Mouse (Mus musculus) ovary, adult 10 weeks (tissue): ENCODE results near the gene Scgb1b18. TPM values are rescaled to one million over a fixed set of nuclear protein-coding genes. Genes with fewer than 3 reads are reported as not detected.

Experiments used
- polyA plus RNA-seq: library from polyadenylated mRNA; stranded (reverse); fragments of 350-450 nt; fragmentation: Illumina TruSeq; extraction: RNeasy Lipid Tissue Mini Kit (QIAGEN cat#74804); gene quantifications from one replicate; pipeline ENCODE4 v1.2.3, GENCODE M21; 2014

The Scgb1b18 gene
- not detected for polyA plus RNA-seq

DNA sequence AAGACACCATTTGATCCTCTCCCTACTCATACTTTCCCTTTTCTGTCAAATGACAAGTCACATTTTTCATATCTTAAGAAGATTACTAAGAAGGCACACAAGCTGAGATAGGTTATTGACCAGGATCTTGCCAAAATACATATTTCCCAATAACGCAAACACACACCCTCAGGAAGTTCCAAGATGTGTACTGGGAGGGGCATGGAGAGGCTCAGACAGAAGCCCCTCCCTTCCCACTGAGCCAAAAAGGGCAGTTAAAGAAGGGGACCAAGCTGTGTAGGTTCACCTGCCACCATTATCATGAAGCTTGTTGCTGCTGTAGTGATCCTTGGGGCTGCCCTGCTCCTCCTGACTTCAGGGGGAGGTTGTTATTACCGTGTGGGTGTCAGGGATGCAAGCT, at the start of gene Scgb1b18:
TSS of gene Scgb1b18 (plus strand) at position 301 of the 400 bp plus-strand sequence.

DNA sequence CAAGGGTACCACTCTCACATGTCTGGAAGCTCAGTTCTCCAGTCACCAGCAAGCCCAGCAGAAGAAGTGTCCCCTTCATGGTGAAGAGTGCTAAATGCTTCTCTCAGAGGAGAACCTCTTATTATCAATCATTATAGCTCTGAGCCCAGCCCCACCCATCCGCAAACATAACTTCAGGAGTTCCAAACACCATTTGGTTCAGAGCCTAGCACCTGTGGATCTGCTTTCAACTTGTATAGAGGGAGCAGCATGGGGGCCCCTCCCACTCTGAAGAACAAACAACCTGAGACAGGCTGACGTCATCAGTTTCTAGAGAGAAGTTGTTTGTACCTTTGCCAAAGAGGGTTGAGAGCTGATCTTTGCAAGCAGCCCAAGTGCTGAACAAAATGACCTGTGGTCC, 11.6 kb upstream of the Scgb1b18 start, which contains the start of gene Scgb2b18:
TSS of gene Scgb2b18 (minus strand) at position 101 of the 400 bp plus-strand sequence.

Other genes with a start within 250 kb of the Scgb1b18 start
- gene Scgb2b17, start 129.0 kb upstream of the Scgb1b18 start, polyA plus RNA-seq, result not detected
- gene Scgb1b17, start 122.1 kb upstream of the Scgb1b18 start, polyA plus RNA-seq, result not detected
- not detected for gene Scgb2b18, start 11.7 kb upstream of the Scgb1b18 start, polyA plus RNA-seq
- not detected for gene Scgb2b19, start 94.8 kb downstream of the Scgb1b18 start, polyA plus RNA-seq
- not detected for gene Scgb1b19, start 101.7 kb downstream of the Scgb1b18 start, polyA plus RNA-seq
- gene Scgb2b20, start 180.8 kb downstream of the Scgb1b18 start, polyA plus RNA-seq, result not detected
- gene Scgb1b20, start 187.7 kb downstream of the Scgb1b18 start, polyA plus RNA-seq, result not detected